ENCODE assay signal across 8 mouse cellular contexts in the genomic region with DNA sequence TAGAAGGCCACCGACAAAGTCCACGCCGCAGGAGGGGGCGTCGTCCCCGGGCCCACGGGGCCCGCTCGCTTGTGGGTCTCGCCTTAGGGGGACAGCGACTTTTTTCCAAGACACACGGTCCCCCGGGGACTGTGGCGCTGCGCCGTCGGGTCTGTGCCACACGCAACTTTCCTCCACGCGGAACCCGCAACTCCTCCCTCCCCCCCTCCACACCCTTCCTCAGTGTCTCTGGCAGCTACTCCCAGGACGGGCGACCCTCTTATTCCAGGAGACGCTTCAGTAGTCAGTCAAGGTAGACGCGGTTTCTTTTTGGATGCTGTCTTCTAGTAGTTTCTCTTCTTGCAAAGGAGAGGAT. TPM values are rescaled to one million over a fixed set of nuclear protein-coding genes. Genes with fewer than 3 reads are reported as not detected.
DNase-seq lines count a peak whose midpoint lies in the region; ATAC-seq and TF ChIP-seq lines count a peak whose summit lies in the region.

No protein-coding gene starts in this region.

- WGBS in forebrain, postnatal 0 days, result 0% methylated on average over 26 of the region's 26 CpGs
- under 1% methylated on average over 24 of the region's 26 CpGs for WGBS in liver, embryonic 13.5 days (ENCODE audit: insufficient replicate concordance)

- H3K9ac ChIP-seq in forebrain, postnatal 0 days, result peak overlapping the region; percentile 56
- H3K9ac ChIP-seq in liver, embryonic 13.5 days, result peak overlapping the region; percentile 63

- H3K36me3 ChIP-seq in forebrain, postnatal 0 days (ENCODE audit: insufficient read depth), result no peaks in the 10 kb centered on the region
- no peaks in the 10 kb centered on the region for H3K36me3 ChIP-seq in liver, embryonic 13.5 days
- H3K36me3 ChIP-seq in splenic B cell, adult 2 months (ENCODE audit: control insufficient read depth, insufficient read depth, low read length, poor library complexity, severe bottlenecking), result no peaks in the 10 kb centered on the region

- intact Hi-C loops in left cerebral cortex, adult 2 months (cut with DNase I), result loop anchor here (5.0 kb wide), 3 partner anchors 150 to 1610 kb away; no protein-coding TSS in a partner anchor

- no peak; the same call in 1 of the 2 replicates for ATAC-seq in forebrain, postnatal 0 days
- ATAC-seq in liver, embryonic 13.5 days (ENCODE audit: low read depth), result 0 out of 2 replicates have a peak, but pooled peaks have one; percentile 13
- ATAC-seq in megakaryocyte progenitor cell, adult 5-6 weeks (replicated peaks; ENCODE audit: poor library complexity), result no peak

- TF ChIP-seq POLR2A in bone marrow macrophage, adult 2 months (IDR thresholded peaks at IDR 0.05; ENCODE audit: borderline replicate concordance, low read depth, low read length), result no peak

- H3K27ac ChIP-seq in left cerebral cortex, adult 2 months, result peak overlapping the region; percentile 77
- H3K27ac ChIP-seq in bone marrow macrophage, adult 2 months (ENCODE audit: insufficient read depth, low read depth, low read length), result peak overlapping the region; percentile 29; the same call in 1 of the 2 replicates
- peak overlapping the region; percentile 74 for H3K27ac ChIP-seq in forebrain, postnatal 0 days (ENCODE audit: low read depth, low read length)
- no peak overlapping the region for H3K27ac ChIP-seq in liver, embryonic 13.5 days

- H3K27me3 ChIP-seq in forebrain, postnatal 0 days (ENCODE audit: insufficient read depth, low read length), result no peaks in the 10 kb centered on the region
- peaks cover 53% of the 10 kb centered on the region for H3K27me3 ChIP-seq in liver, embryonic 13.5 days
- 0 out of 2 replicates have a peak, but pooled peaks cover 2% of the 10 kb centered on the region for H3K27me3 ChIP-seq in splenic B cell, adult 2 months (ENCODE audit: control insufficient read depth, insufficient read depth, low read length, poor library complexity, severe bottlenecking)

- DNase-seq in left cerebral cortex, adult 2 months (ENCODE audit: extremely low spot score in 1 of 2, low spot score in 2 of 2), result peak; percentile 24 to 37
- DNase-seq in left cerebral cortex, adult 11 months (ENCODE audit: low spot score), result no peak
- DNase-seq in forebrain, postnatal 0 days, result no peak
- DNase-seq in liver, embryonic 13.5 days, result no peak
- peak; percentile 43 for DNase-seq in splenic B cell, adult 2 months (ENCODE audit: low read depth, low spot score)
- DNase-seq in layer of hippocampus, postnatal 14 days (ENCODE audit: low spot score in 2 of 2), result no peak

- peaks cover 12% of the 10 kb centered on the region for H3K4me1 ChIP-seq in bone marrow macrophage, adult 2 months (ENCODE audit: control insufficient read depth, insufficient read depth, low read length)
- no peaks in the 10 kb centered on the region for H3K4me1 ChIP-seq in forebrain, postnatal 0 days (ENCODE audit: insufficient read depth)
- H3K4me1 ChIP-seq in liver, embryonic 13.5 days (replicated peaks), result 0 out of 2 replicates have a peak, but pooled peaks cover 4% of the 10 kb centered on the region

- peak overlapping the region; percentile 69 for H3K4me2 ChIP-seq in forebrain, postnatal 0 days (ENCODE audit: low read depth)
- peak overlapping the region; percentile 68 for H3K4me2 ChIP-seq in liver, embryonic 13.5 days

- no peak for TF ChIP-seq CTCF in left cerebral cortex, adult 2 months (IDR thresholded peaks at IDR 0.05)
- no peak for TF ChIP-seq CTCF in bone marrow macrophage, adult 2 months (IDR thresholded peaks at IDR 0.05; ENCODE audit: low read depth, low read length)
- TF ChIP-seq CTCF in forebrain, postnatal 0 days (IDR thresholded peaks at IDR 0.05; ENCODE audit: low read depth), result no peak

- peak overlapping the region; percentile 70 for H3K4me3 ChIP-seq in left cerebral cortex, adult 2 months
- peak overlapping the region; percentile 79 for H3K4me3 ChIP-seq in bone marrow macrophage, adult 2 months (ENCODE audit: insufficient read depth, low read length)
- peak overlapping the region; percentile 74 for H3K4me3 ChIP-seq in forebrain, postnatal 0 days (ENCODE audit: low read depth, low read length)
- H3K4me3 ChIP-seq in liver, embryonic 13.5 days (replicated peaks), result peak overlapping the region; percentile 60

- no peaks in the 10 kb centered on the region for H3K9me3 ChIP-seq in forebrain, postnatal 0 days (ENCODE audit: low read length)
- no peaks in the 10 kb centered on the region for H3K9me3 ChIP-seq in liver, embryonic 13.5 days (replicated peaks)

RNA-seq across cellular contexts. Expression of gene Alcam, which starts 1.4 kb away (rescaled TPM):
- total RNA-seq in left cerebral cortex, adult 2 months (2021), result 100 to 1,000 TPM; 176 to 178 TPM
- 133 and 141 TPM in 2 replicates for polyA plus RNA-seq in bone marrow macrophage, adult 2 months (2012; ENCODE audit: insufficient read depth, insufficient read length, missing spikeins)
- 135 and 146 TPM in 2 replicates for total RNA-seq in forebrain, postnatal 0 days (2014; rRNA removed)
- 21.8 and 30.8 TPM in 2 replicates for polyA plus RNA-seq in forebrain, postnatal 0 days (2015; fragmentation: Nextera tagmentation; extraction: Ambion mirVana)
- polyA plus RNA-seq in liver, embryonic 13.5 days (2015; fragmentation: Nextera tagmentation; extraction: Ambion mirVana), result 6.6 and 7.3 TPM in 2 replicates
- 100 to 1,000 TPM; 107 to 109 TPM for total RNA-seq in layer of hippocampus, postnatal 14 days (2021)
- total RNA-seq in megakaryocyte progenitor cell, adult 5-6 weeks (2015), result 26.3 and 28.2 TPM in 2 replicates
- 34.3 and 34.4 TPM in 2 replicates for total RNA-seq in megakaryocyte progenitor cell, adult 5-6 weeks (2017)

Comparison
In these comparisons a context has a peak if more than half of its experiments do, and no peak if none do; other contexts are left out.
1. DNase-seq: peak in left cerebral cortex, adult 2 months (2 of 2) and splenic B cell, adult 2 months (single experiment); none in left cerebral cortex, adult 11 months (single experiment), forebrain, postnatal 0 days (single experiment), liver, embryonic 13.5 days (single experiment) and layer of hippocampus, postnatal 14 days (0 of 2).
2. Peak in every context shown above with its lines, with median percentiles within 50 percentile points of each other: H3K4me3 ChIP-seq.